Mouse (Mus musculus): ENCODE measurements around the gene Wap. TPM values are rescaled to one million over a fixed set of nuclear protein-coding genes. Genes with fewer than 3 reads are reported as not detected.

Wap gene
- polyA plus RNA-seq, 1 experiment = not detected

DNA sequence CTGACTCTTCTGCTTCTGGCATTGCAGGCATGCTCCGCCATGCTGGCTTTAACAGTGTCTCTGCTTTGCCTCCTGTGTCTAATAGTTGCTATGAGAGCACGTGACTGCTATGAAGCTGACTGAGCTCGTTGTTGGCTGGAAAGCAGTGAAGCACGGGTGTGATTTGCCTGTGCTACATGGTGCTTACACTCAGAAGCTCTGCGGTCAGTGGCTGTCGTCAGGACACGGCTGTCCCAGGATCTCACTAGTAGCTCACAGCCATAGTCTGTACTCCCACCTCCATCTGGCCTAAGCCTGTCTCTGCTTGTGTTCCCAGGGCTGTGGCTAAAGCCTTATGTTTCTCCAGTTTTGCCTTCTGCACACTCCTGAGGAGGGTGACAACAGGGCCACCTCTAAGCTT lies 50.1 kb downstream of the Wap start:
- Histone ChIP-seq H3K27ac (ENCODE audit: insufficient read depth, low read depth, low read length) (no peak overlapping the region), H3K4me3 (ENCODE audit: insufficient read depth, low read length) (no peak overlapping the region), H3K4me1 (ENCODE audit: control insufficient read depth, insufficient read depth, low read length) (peaks cover 23% of the 10 kb centered on the region)
- TF ChIP-seq CTCF (IDR thresholded peaks at IDR 0.05; ENCODE audit: low read depth, low read length) (no peak), POLR2A (IDR thresholded peaks at IDR 0.05; ENCODE audit: borderline replicate concordance, low read depth, low read length) (no peak)

DNA sequence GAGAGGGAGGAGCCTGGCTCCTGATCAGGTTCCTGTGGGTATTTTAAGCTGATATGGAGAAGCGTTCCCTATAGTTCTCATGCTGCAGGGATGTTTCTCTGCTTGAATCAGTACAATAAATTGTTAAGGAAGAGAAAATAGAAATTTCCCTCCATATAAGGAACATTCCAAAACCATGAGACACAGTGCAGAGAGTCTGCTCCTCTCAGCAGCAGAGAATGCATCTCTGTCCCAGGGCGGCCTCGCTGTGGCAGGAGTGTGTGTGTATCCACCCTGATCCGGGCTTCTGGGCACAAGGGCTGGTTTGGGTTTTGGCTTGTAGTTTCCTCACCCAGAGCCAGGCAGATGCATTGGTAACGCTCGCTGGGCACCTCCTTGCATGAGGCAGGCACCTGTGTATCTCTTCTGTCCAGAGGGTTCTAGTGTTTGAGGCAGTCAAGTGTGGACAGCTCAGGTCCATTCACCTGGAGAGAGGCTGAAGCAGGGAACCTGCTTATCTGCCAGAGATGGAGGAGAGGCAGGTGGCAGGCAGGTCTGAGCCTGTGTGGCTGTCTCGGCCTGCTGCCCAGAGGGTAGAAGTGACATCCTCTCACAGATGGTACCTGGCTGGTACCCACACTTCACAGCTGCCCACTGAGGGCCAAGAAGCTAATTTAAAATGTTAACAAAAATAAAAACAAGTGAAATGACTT lies 51.0 kb downstream of the Wap start:
- Histone ChIP-seq H3K27ac (ENCODE audit: insufficient read depth, low read depth, low read length) (peak overlapping the region; percentile 21; the same call in 1 of the 2 replicates), H3K4me1 (ENCODE audit: control insufficient read depth, insufficient read depth, low read length) (peaks cover 23% of the 10 kb centered on the region), H3K4me3 (ENCODE audit: insufficient read depth, low read length) (no peak overlapping the region)
- TF ChIP-seq CTCF (IDR thresholded peaks at IDR 0.05; ENCODE audit: low read depth, low read length) (no peak), POLR2A (IDR thresholded peaks at IDR 0.05; ENCODE audit: borderline replicate concordance, low read depth, low read length) (no peak)

DNA sequence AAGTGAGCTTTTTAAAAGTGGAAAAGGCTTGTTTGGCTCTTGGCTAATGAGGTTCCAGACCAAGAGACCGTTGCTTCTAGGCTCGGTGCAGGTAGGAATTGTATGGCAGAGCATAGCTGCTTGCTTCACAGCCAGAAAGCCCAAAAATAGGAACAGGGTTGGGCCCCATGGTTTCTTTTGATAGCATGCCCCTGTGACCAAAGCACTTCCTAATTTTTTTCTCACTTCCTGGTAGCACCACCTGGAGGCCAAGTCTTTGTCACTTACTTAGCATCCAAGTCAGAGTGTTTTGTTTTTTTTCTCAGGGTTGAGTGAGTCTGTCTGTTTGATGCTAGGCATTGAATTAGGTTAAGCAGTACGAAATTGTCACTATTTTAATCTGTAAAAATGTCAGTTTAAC lies 51.8 kb downstream of the Wap start:
- Histone ChIP-seq H3K4me1 (ENCODE audit: control insufficient read depth, insufficient read depth, low read length) (peaks cover 23% of the 10 kb centered on the region), H3K27ac (ENCODE audit: insufficient read depth, low read depth, low read length) (peak overlapping the region; percentile 79), H3K4me3 (ENCODE audit: insufficient read depth, low read length) (no peak overlapping the region)
- no peak for TF ChIP-seq POLR2A (IDR thresholded peaks at IDR 0.05; ENCODE audit: borderline replicate concordance, low read depth, low read length)
- TF ChIP-seq CTCF (IDR thresholded peaks at IDR 0.05; ENCODE audit: low read depth, low read length) = no peak

GRCm38 (mm10) chr11:6585748-6586147 lies 52.7 kb downstream of the Wap start:
- no peak for TF ChIP-seq POLR2A (IDR thresholded peaks at IDR 0.05; ENCODE audit: borderline replicate concordance, low read depth, low read length)
- TF ChIP-seq CTCF (IDR thresholded peaks at IDR 0.05; ENCODE audit: low read depth, low read length) = no peak
- Histone ChIP-seq H3K27ac (ENCODE audit: insufficient read depth, low read depth, low read length) (peak overlapping the region; percentile 79), H3K4me1 (ENCODE audit: control insufficient read depth, insufficient read depth, low read length) (peaks cover 23% of the 10 kb centered on the region), H3K4me3 (ENCODE audit: insufficient read depth, low read length) (no peak overlapping the region)

Other genes with a start within 250 kb of the Wap start
- 89.7 and 107 TPM in 2 replicates for gene Zmiz2, start 249.6 kb downstream of the Wap start, polyA plus RNA-seq (2012; ENCODE audit: insufficient read depth, insufficient read length, missing spikeins)
- gene Ppia, start 223.2 kb downstream of the Wap start, polyA plus RNA-seq (2012; ENCODE audit: insufficient read depth, insufficient read length, missing spikeins) = 1,442 and 1,533 TPM in 2 replicates
- gene H2afv, start 194.2 kb downstream of the Wap start, polyA plus RNA-seq (2012; ENCODE audit: insufficient read depth, insufficient read length, missing spikeins) = 146 and 172 TPM in 2 replicates
- 37.3 and 37.7 TPM in 2 replicates for gene Purb, start 162.7 kb downstream of the Wap start, polyA plus RNA-seq (2012; ENCODE audit: insufficient read depth, insufficient read length, missing spikeins)
- gene Myo1g, start 117.7 kb downstream of the Wap start, polyA plus RNA-seq (2012; ENCODE audit: insufficient read depth, insufficient read length, missing spikeins) = 96.5 and 106 TPM in 2 replicates
- gene Ccm2, start 91.8 kb downstream of the Wap start, polyA plus RNA-seq (2012; ENCODE audit: insufficient read depth, insufficient read length, missing spikeins) = 70.8 and 88.9 TPM in 2 replicates
- not detected in 2 replicates for gene Nacad, start 32.6 kb downstream of the Wap start, polyA plus RNA-seq (2012; ENCODE audit: insufficient read depth, insufficient read length, missing spikeins)
- gene Tbrg4, start 12.6 kb downstream of the Wap start, polyA plus RNA-seq (2012; ENCODE audit: insufficient read depth, insufficient read length, missing spikeins) = 15.5 and 24.1 TPM in 2 replicates
- not detected in 2 replicates for gene Ramp3, start 19.9 kb upstream of the Wap start, polyA plus RNA-seq (2012; ENCODE audit: insufficient read depth, insufficient read length, missing spikeins)
- gene Gm11983, start 199.0 kb upstream of the Wap start, polyA plus RNA-seq (2012; ENCODE audit: insufficient read depth, insufficient read length, missing spikeins) = not detected in 2 replicates